Mouse (Mus musculus) kidney, postnatal 4 days (tissue): ENCODE data around the gene Gm20388.
"Not testable (repeated sequence)": the region's sequence is repeated elsewhere in the genome, so short reads cannot be mapped to it uniquely, and the experiment has no call there.

Source experiments
- DNase-seq, 2 experiments: peaks; one replicate each; pipeline ENCODE4 v3.0.0; 2021; ENCODE audit warnings: mixed read lengths in 2 of 2

The Gm20388 gene

GRCm38 (mm10) chr8:123211876-123212275, 3301.2 kb downstream of the Gm20388 start:
- no peak for DNase-seq

- DNase-seq: peak; percentile 95 to 97
Observed at GRCm38 (mm10) chr8:123212321-123213117, 3301.9 kb downstream of the Gm20388 start, which contains the start of the genes Chmp1a and Spata33. Gene Chmp1a (minus strand): TSS chr8:123212763. Gene Spata33 (plus strand): TSS chr8:123212832.

- peak in 1 of 2 experiments; percentile 39 for DNase-seq
Observed at GRCm38 (mm10) chr8:123213118-123213772, 3302.6 kb downstream of the Gm20388 start.

- DNase-seq: no peak
Observed at GRCm38 (mm10) chr8:123215430-123215829, 3304.8 kb downstream of the Gm20388 start.

GRCm38 (mm10) chr8:123220917-123221316, 3310.3 kb downstream of the Gm20388 start:
- DNase-seq: no peak

GRCm38 (mm10) chr8:123224278-123225266, 3313.9 kb downstream of the Gm20388 start, which contains the start of gene Cdk10:
Gene Cdk10 (plus strand): TSS chr8:123224842.
- DNase-seq: peak; percentile 96

- no peak for DNase-seq
Observed at GRCm38 (mm10) chr8:123228416-123228815, 3317.8 kb downstream of the Gm20388 start.

- not testable (repeated sequence) for DNase-seq
Observed at GRCm38 (mm10) chr8:123230326-123230725, 3319.7 kb downstream of the Gm20388 start.

- DNase-seq: peak; percentile 52 to 59
Observed at GRCm38 (mm10) chr8:123231742-123232141, 3321.1 kb downstream of the Gm20388 start.

- no peak for DNase-seq
Observed at GRCm38 (mm10) chr8:123232553-123232952, 3321.9 kb downstream of the Gm20388 start.

GRCm38 (mm10) chr8:123233300-123233699, 3322.7 kb downstream of the Gm20388 start:
- no peak for DNase-seq

GRCm38 (mm10) chr8:123233760-123234159, 3323.1 kb downstream of the Gm20388 start:
- no peak for DNase-seq

GRCm38 (mm10) chr8:123234918-123235519, 3324.4 kb downstream of the Gm20388 start:
- DNase-seq: peak; percentile 26 to 35

- peak; percentile 92 to 94 for DNase-seq
Observed at GRCm38 (mm10) chr8:123235520-123236497, 3325.2 kb downstream of the Gm20388 start, which contains the start of gene Spata2l. Gene Spata2l (minus strand): TSS chr8:123236233.

- no peak for DNase-seq
Observed at GRCm38 (mm10) chr8:123239398-123239797, 3328.8 kb downstream of the Gm20388 start.

- DNase-seq: no peak
Observed at GRCm38 (mm10) chr8:123242107-123242923, 3331.7 kb downstream of the Gm20388 start.

GRCm38 (mm10) chr8:123243053-123243452, 3332.4 kb downstream of the Gm20388 start:
- no peak for DNase-seq

GRCm38 (mm10) chr8:123244382-123244781, 3333.7 kb downstream of the Gm20388 start:
- DNase-seq: no peak

- DNase-seq: no peak
Observed at GRCm38 (mm10) chr8:123245543-123245942, 3334.9 kb downstream of the Gm20388 start.

GRCm38 (mm10) chr8:123247748-123248147, 3337.1 kb downstream of the Gm20388 start:
- no peak for DNase-seq
